Mouse (Mus musculus): Measurements from ENCODE around the gene Rbak. TPM values are rescaled to one million over a fixed set of nuclear protein-coding genes. Genes with fewer than 3 reads are reported as not detected.
A peak's percentile ranks its signal among the peaks of the same experiment; 100 is the strongest.

Gene Rbak
- polyA plus RNA-seq, 1 experiment from 2014 or later, result 7.0 TPM

GRCm38 (mm10) chr5:143132935-143133514 lies 47.5 kb downstream of the Rbak start:
- Histone ChIP-seq H3K27ac (no peak overlapping the region), H3K4me2 (replicated peaks) (no peak overlapping the region), H3K9me3 (no peaks in the 10 kb centered on the region), H3K9ac (no peak overlapping the region), H3K36me3 (no peaks in the 10 kb centered on the region), H3K4me3 (replicated peaks) (no peak overlapping the region), H3K4me1 (replicated peaks) (no peaks in the 10 kb centered on the region), H3K27me3 (replicated peaks) (no peaks in the 10 kb centered on the region)
- WGBS, result 55% methylated on average over 13 of the region's 13 CpGs
- peak; percentile 45; the same call in 1 of the 2 replicates for ATAC-seq

GRCm38 (mm10) chr5:143130342-143130741 lies 50.2 kb downstream of the Rbak start:
- ATAC-seq, result no peak
- H3K4me3 ChIP-seq (replicated peaks), result no peak overlapping the region
- H3K4me2 ChIP-seq (replicated peaks), result no peak overlapping the region
- WGBS, result 87% methylated on average over 7 of the region's 7 CpGs
- H3K9me3 ChIP-seq, result no peaks in the 10 kb centered on the region
- no peaks in the 10 kb centered on the region for H3K4me1 ChIP-seq (replicated peaks)
- no peak overlapping the region for H3K27ac ChIP-seq
- no peaks in the 10 kb centered on the region for H3K27me3 ChIP-seq (replicated peaks)
- no peak overlapping the region for H3K9ac ChIP-seq
- H3K36me3 ChIP-seq, result no peaks in the 10 kb centered on the region

- no peaks in the 10 kb centered on the region for H3K27me3 ChIP-seq (replicated peaks)
- no peaks in the 10 kb centered on the region for H3K9me3 ChIP-seq
- no peak for ATAC-seq
- no peaks in the 10 kb centered on the region for H3K36me3 ChIP-seq
- no peak overlapping the region for H3K9ac ChIP-seq
- H3K4me3 ChIP-seq (replicated peaks), result no peak overlapping the region
- no peak overlapping the region for H3K27ac ChIP-seq
- no peaks in the 10 kb centered on the region for H3K4me1 ChIP-seq (replicated peaks)
- no peak overlapping the region for H3K4me2 ChIP-seq (replicated peaks)
- 88% methylated on average over 16 of the region's 16 CpGs for WGBS
Observed at GRCm38 (mm10) chr5:143129101-143129500, 51.5 kb downstream of the Rbak start.

GRCm38 (mm10) chr5:143127837-143128236 lies 52.7 kb downstream of the Rbak start:
- H3K36me3 ChIP-seq, result no peaks in the 10 kb centered on the region
- ATAC-seq, result no peak
- H3K4me3 ChIP-seq (replicated peaks), result no peak overlapping the region
- no peaks in the 10 kb centered on the region for H3K9me3 ChIP-seq
- WGBS, result 80% methylated on average over 8 of the region's 8 CpGs
- no peaks in the 10 kb centered on the region for H3K27me3 ChIP-seq (replicated peaks)
- no peak overlapping the region for H3K9ac ChIP-seq
- H3K27ac ChIP-seq, result no peak overlapping the region
- no peaks in the 10 kb centered on the region for H3K4me1 ChIP-seq (replicated peaks)
- H3K4me2 ChIP-seq (replicated peaks), result no peak overlapping the region

- Histone ChIP-seq H3K27me3 (replicated peaks) (no peaks in the 10 kb centered on the region), H3K4me2 (replicated peaks) (no peak overlapping the region), H3K9ac (no peak overlapping the region), H3K36me3 (no peaks in the 10 kb centered on the region), H3K9me3 (no peaks in the 10 kb centered on the region), H3K27ac (no peak overlapping the region), H3K4me1 (replicated peaks) (no peaks in the 10 kb centered on the region), H3K4me3 (replicated peaks) (no peak overlapping the region)
- 56% methylated on average over 4 of the region's 4 CpGs for WGBS
- ATAC-seq, result no peak
Observed at GRCm38 (mm10) chr5:143126908-143127307, 53.7 kb downstream of the Rbak start.

- no peak for ATAC-seq
- Histone ChIP-seq H3K9me3 (no peaks in the 10 kb centered on the region), H3K4me2 (replicated peaks) (no peak overlapping the region), H3K27ac (no peak overlapping the region), H3K4me1 (replicated peaks) (no peaks in the 10 kb centered on the region), H3K36me3 (no peaks in the 10 kb centered on the region), H3K4me3 (replicated peaks) (no peak overlapping the region), H3K27me3 (replicated peaks) (no peaks in the 10 kb centered on the region), H3K9ac (no peak overlapping the region)
- 90% methylated on average over 8 of the region's 9 CpGs for WGBS
Observed at GRCm38 (mm10) chr5:143126089-143126488, 54.5 kb downstream of the Rbak start.

GRCm38 (mm10) chr5:143125601-143126000 lies 55.0 kb downstream of the Rbak start:
- Histone ChIP-seq H3K4me2 (replicated peaks) (no peak overlapping the region), H3K9me3 (no peaks in the 10 kb centered on the region), H3K9ac (no peak overlapping the region), H3K27me3 (replicated peaks) (no peaks in the 10 kb centered on the region), H3K4me1 (replicated peaks) (no peaks in the 10 kb centered on the region), H3K36me3 (no peaks in the 10 kb centered on the region), H3K4me3 (replicated peaks) (no peak overlapping the region), H3K27ac (no peak overlapping the region)
- no peak for ATAC-seq
- 64% methylated on average over 7 of the region's 7 CpGs for WGBS

GRCm38 (mm10) chr5:143124805-143125378 lies 55.7 kb downstream of the Rbak start:
- H3K27me3 ChIP-seq (replicated peaks), result no peaks in the 10 kb centered on the region
- no peak overlapping the region for H3K27ac ChIP-seq
- H3K36me3 ChIP-seq, result no peaks in the 10 kb centered on the region
- no peak overlapping the region for H3K4me2 ChIP-seq (replicated peaks)
- H3K4me3 ChIP-seq (replicated peaks), result no peak overlapping the region
- H3K4me1 ChIP-seq (replicated peaks), result no peaks in the 10 kb centered on the region
- 82% methylated on average over 4 of the region's 4 CpGs for WGBS
- ATAC-seq, result no peak
- no peak overlapping the region for H3K9ac ChIP-seq
- H3K9me3 ChIP-seq, result no peaks in the 10 kb centered on the region

- Histone ChIP-seq H3K4me2 (replicated peaks) (no peak overlapping the region), H3K9me3 (no peaks in the 10 kb centered on the region), H3K27ac (no peak overlapping the region), H3K4me1 (replicated peaks) (no peaks in the 10 kb centered on the region), H3K36me3 (no peaks in the 10 kb centered on the region), H3K27me3 (replicated peaks) (no peaks in the 10 kb centered on the region), H3K4me3 (replicated peaks) (no peak overlapping the region), H3K9ac (no peak overlapping the region)
- no peak for ATAC-seq
- 24% methylated on average over 1 of the region's 1 CpGs for WGBS
Observed at GRCm38 (mm10) chr5:143122673-143123072, 57.9 kb downstream of the Rbak start.

Other genes with a start within 250 kb of the Rbak start
- gene Fscn1, start 220.4 kb downstream of the Rbak start, polyA plus RNA-seq (2015; fragmentation: Nextera tagmentation; extraction: Ambion mirVana), result 140 and 170 TPM in 2 replicates
- 30.6 and 34.9 TPM in 2 replicates for gene Rnf216, start 67.8 kb downstream of the Rbak start, polyA plus RNA-seq (2015; fragmentation: Nextera tagmentation; extraction: Ambion mirVana)
- 0.03 and 0.10 TPM in 2 replicates for gene Olfr718-ps1, start 33.2 kb downstream of the Rbak start, polyA plus RNA-seq (2015; fragmentation: Nextera tagmentation; extraction: Ambion mirVana)
- gene Spdye4b, start 242 bp upstream of the Rbak start, polyA plus RNA-seq (2015; fragmentation: Nextera tagmentation; extraction: Ambion mirVana), result not detected in 2 replicates
- gene Spdye4a, start 46.1 kb upstream of the Rbak start, polyA plus RNA-seq (2015; fragmentation: Nextera tagmentation; extraction: Ambion mirVana), result not detected in 2 replicates
- gene Zfp12, start 54.4 kb upstream of the Rbak start, polyA plus RNA-seq (2015; fragmentation: Nextera tagmentation; extraction: Ambion mirVana), result 9.8 and 10.2 TPM in 2 replicates
- gene Zfp316, start 89.2 kb upstream of the Rbak start, polyA plus RNA-seq (2015; fragmentation: Nextera tagmentation; extraction: Ambion mirVana), result 2.2 and 2.4 TPM in 2 replicates
- 0.05 and 0.06 TPM in 2 replicates for gene Zfp853, start 112.8 kb upstream of the Rbak start, polyA plus RNA-seq (2015; fragmentation: Nextera tagmentation; extraction: Ambion mirVana)
- 33.9 and 35.6 TPM in 2 replicates for gene E130309D02Rik, start 134.6 kb upstream of the Rbak start, polyA plus RNA-seq (2015; fragmentation: Nextera tagmentation; extraction: Ambion mirVana)
- 63.8 and 64.9 TPM in 2 replicates for gene Zdhhc4, start 148.5 kb upstream of the Rbak start, polyA plus RNA-seq (2015; fragmentation: Nextera tagmentation; extraction: Ambion mirVana)
- gene Grid2ip, start 176.6 kb upstream of the Rbak start, polyA plus RNA-seq (2015; fragmentation: Nextera tagmentation; extraction: Ambion mirVana), result 0.11 and 0.15 TPM in 2 replicates
- gene Kdelr2, start 223.1 kb upstream of the Rbak start, polyA plus RNA-seq (2015; fragmentation: Nextera tagmentation; extraction: Ambion mirVana), result 339 and 371 TPM in 2 replicates

Measured in intestine, embryonic 15.5 days (tissue).